Mouse (Mus musculus): ENCODE data around the gene Zfp618.

DNA sequence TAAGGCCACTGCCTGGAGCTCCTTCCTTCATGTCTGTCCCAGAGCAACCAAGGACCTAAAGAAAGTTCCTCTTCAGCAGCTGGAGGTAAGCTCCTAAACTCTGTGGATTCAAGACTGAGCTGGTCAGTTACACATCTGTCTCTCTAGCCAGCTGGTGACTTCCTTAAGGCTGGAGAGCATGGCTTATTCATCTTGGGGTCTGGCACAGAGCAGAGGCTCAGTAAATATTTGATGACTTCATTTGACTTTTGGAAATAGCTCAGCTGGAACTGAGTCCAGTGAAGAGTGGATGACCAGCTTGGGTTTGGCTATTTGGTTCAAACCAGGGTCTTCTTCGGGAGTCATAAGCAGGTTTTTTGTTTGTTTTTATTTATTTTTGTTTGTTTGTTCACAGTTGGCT lies 6.6 kb downstream of the Zfp618 start:
- TF ChIP-seq CTCF (IDR thresholded peaks at IDR 0.05; ENCODE audit: low read depth) (no peak), EP300 (IDR thresholded peaks at IDR 0.05; ENCODE audit: low read depth) (no peak)

Data from heart, postnatal 0 days (tissue).